ENCODE assay signal across 11 mouse cellular contexts in genomic region chr3:55587434-55587971, GRCm38 (mm10).
A peak's percentile ranks its signal among the peaks of the same experiment; 100 is the strongest.
DNase-seq lines count a peak whose midpoint lies in the region; ATAC-seq lines count a peak whose summit lies in the region.
"Had no signal": no experiment of that assay in that cellular context is flagged by ENCODE, and none has a peak within 500 bp of the region (broad histone marks: within the 10 kb centered on the region; RNA-seq: fewer than 3 reads in every experiment).

No protein-coding gene starts in this region.

- H3K27me3 ChIP-seq in neural tube, embryonic 11.5 days (ENCODE audit: control insufficient read depth, insufficient read depth, low read length), result no peaks in the 10 kb centered on the region
- no peaks in the 10 kb centered on the region for H3K27me3 ChIP-seq in forebrain, embryonic 14.5 days (replicated peaks; ENCODE audit: control insufficient read depth, insufficient read depth, low read length)
- no peaks in the 10 kb centered on the region for H3K27me3 ChIP-seq in limb, embryonic 13.5 days
- H3K27me3 ChIP-seq: heart, embryonic 15.5 days; liver, embryonic 13.5 days had no signal

- H3K9ac ChIP-seq in neural tube, embryonic 11.5 days (ENCODE audit: low read length), result no peak overlapping the region
- H3K9ac ChIP-seq in forebrain, embryonic 14.5 days (ENCODE audit: low read length), result no peak overlapping the region
- no peak overlapping the region for H3K9ac ChIP-seq in limb, embryonic 13.5 days
- H3K9ac ChIP-seq: heart, embryonic 15.5 days; liver, embryonic 13.5 days had no signal

- H3K27ac ChIP-seq in neural tube, embryonic 11.5 days (ENCODE audit: low read depth, low read length), result peak overlapping the region; percentile 78; the same call in 1 of the 2 replicates
- H3K27ac ChIP-seq in forebrain, embryonic 14.5 days (ENCODE audit: low read depth, low read length), result no peak overlapping the region
- H3K27ac ChIP-seq in limb, embryonic 13.5 days, result peak overlapping the region; percentile 92; the same call in 1 of the 2 replicates
- H3K27ac ChIP-seq: heart, embryonic 15.5 days; liver, embryonic 13.5 days; macrophage had no signal

- WGBS in neural tube, embryonic 11.5 days, result 28% methylated on average over 12 of the region's 12 CpGs
- WGBS in forebrain, embryonic 14.5 days, result 15% methylated on average over 12 of the region's 12 CpGs
- 12% methylated on average over 12 of the region's 12 CpGs for WGBS in limb, embryonic 13.5 days

- no peak for DNase-seq in neural tube, embryonic 11.5 days (ENCODE audit: low spot score)
- no peak for DNase-seq in neural tube, embryonic 10.5 days (ENCODE audit: extremely low spot score, low spot score)
- DNase-seq in forebrain, embryonic 14.5 days (ENCODE audit: low spot score), result peak; percentile 14
- DNase-seq in Muller cell, postnatal 12 days (ENCODE audit: inconsistent ontology term), result no peak
- no peak for DNase-seq in thymus, adult 18-20 months
- DNase-seq in frontal cortex, postnatal 10 days (ENCODE audit: low spot score in 2 of 2), result no peak
- DNase-seq: liver, embryonic 13.5 days had no signal

- no peak overlapping the region for H3K4me3 ChIP-seq in neural tube, embryonic 11.5 days (ENCODE audit: low read depth, low read length)
- H3K4me3 ChIP-seq in forebrain, embryonic 14.5 days (ENCODE audit: low read depth, low read length), result no peak overlapping the region
- no peak overlapping the region for H3K4me3 ChIP-seq in limb, embryonic 13.5 days
- H3K4me3 ChIP-seq: heart, embryonic 15.5 days; liver, embryonic 13.5 days had no signal

- no peak for ATAC-seq in neural tube, embryonic 11.5 days (ENCODE audit: insufficient read depth, low FRiP score, low TSS enrichment)
- no peak; the same call in 1 of the 2 replicates for ATAC-seq in forebrain, embryonic 14.5 days
- peak; percentile 63 for ATAC-seq in limb, embryonic 13.5 days (ENCODE audit: low FRiP score, low read depth)

- no peaks in the 10 kb centered on the region for H3K9me3 ChIP-seq in neural tube, embryonic 11.5 days (ENCODE audit: control insufficient read depth, low read length)
- H3K9me3 ChIP-seq in forebrain, embryonic 14.5 days (replicated peaks; ENCODE audit: control insufficient read depth, low read length), result no peaks in the 10 kb centered on the region
- H3K9me3 ChIP-seq in limb, embryonic 13.5 days, result no peaks in the 10 kb centered on the region
- H3K9me3 ChIP-seq: heart, embryonic 15.5 days; liver, embryonic 13.5 days had no signal

- H3K4me1 ChIP-seq in neural tube, embryonic 11.5 days (ENCODE audit: control insufficient read depth, insufficient read depth, low read length), result peaks cover 18% of the 10 kb centered on the region
- H3K4me1 ChIP-seq in forebrain, embryonic 14.5 days (ENCODE audit: control insufficient read depth, insufficient read depth, low read length), result peaks cover 12% of the 10 kb centered on the region
- H3K4me1 ChIP-seq in limb, embryonic 13.5 days, result peaks cover 52% of the 10 kb centered on the region
- H3K4me1 ChIP-seq: liver, embryonic 13.5 days had no signal

- no peak overlapping the region; the same call in 1 of the 2 replicates for H3K4me2 ChIP-seq in neural tube, embryonic 11.5 days (ENCODE audit: low read depth)
- no peak overlapping the region for H3K4me2 ChIP-seq in forebrain, embryonic 14.5 days (ENCODE audit: low read length)
- peak overlapping the region; percentile 45 for H3K4me2 ChIP-seq in limb, embryonic 13.5 days (replicated peaks)
- H3K4me2 ChIP-seq: heart, embryonic 15.5 days; liver, embryonic 13.5 days had no signal

- H3K36me3 ChIP-seq in neural tube, embryonic 11.5 days (ENCODE audit: control insufficient read depth, insufficient read depth, low read length), result no peaks in the 10 kb centered on the region
- H3K36me3 ChIP-seq in forebrain, embryonic 14.5 days (ENCODE audit: control insufficient read depth, insufficient read depth, low read length), result no peaks in the 10 kb centered on the region
- H3K36me3 ChIP-seq in limb, embryonic 13.5 days, result no peaks in the 10 kb centered on the region
- H3K36me3 ChIP-seq: G1E; heart, embryonic 15.5 days; liver, embryonic 13.5 days had no signal
